Mouse (Mus musculus): ENCODE measurements around the gene Mchr1. TPM values are rescaled to one million over a fixed set of nuclear protein-coding genes. Genes with fewer than 3 reads are reported as not detected.

Gene Mchr1
- polyA plus RNA-seq, 1 experiment: 0.37 TPM

DNA sequence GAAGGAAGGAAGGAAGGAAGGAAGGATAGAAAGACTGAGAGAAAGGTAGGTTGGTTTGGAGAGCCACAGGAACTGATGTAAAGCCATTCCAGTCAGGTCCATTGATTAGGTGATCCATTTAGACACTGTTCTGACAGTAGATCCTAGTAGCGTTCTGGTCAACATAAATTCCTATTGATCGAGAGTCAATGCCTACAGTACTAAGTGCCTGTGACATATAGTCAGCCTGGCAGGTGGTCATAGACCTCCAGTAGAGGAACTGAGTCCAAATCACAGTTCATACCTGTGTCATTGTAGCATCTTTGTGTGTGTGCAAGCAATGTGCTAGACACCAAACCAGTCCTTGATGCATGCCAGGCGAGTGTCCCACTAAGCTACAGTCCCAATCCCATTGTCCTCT is 7.0 kb upstream of the Mchr1 start:
- Histone ChIP-seq H3K27me3 (ENCODE audit: control insufficient read depth, insufficient read depth, low read length) (no peaks in the 10 kb centered on the region), H3K4me1 (ENCODE audit: control insufficient read depth, insufficient read depth, low read length) (no peaks in the 10 kb centered on the region), H3K36me3 (ENCODE audit: control insufficient read depth, insufficient read depth, low read length) (no peaks in the 10 kb centered on the region), H3K4me3 (ENCODE audit: control insufficient read depth, low read depth, low read length) (no peak overlapping the region), H3K27ac (ENCODE audit: control insufficient read depth, insufficient read depth, low read depth, low read length) (no peak overlapping the region)
- TF ChIP-seq POLR2A (IDR thresholded peaks at IDR 0.05; ENCODE audit: control insufficient read depth, low read depth, low read length) (no peak), CTCF (IDR thresholded peaks at IDR 0.05; ENCODE audit: control insufficient read depth, insufficient read depth, insufficient replicate concordance, low read depth, low read length) (no peak)

DNA sequence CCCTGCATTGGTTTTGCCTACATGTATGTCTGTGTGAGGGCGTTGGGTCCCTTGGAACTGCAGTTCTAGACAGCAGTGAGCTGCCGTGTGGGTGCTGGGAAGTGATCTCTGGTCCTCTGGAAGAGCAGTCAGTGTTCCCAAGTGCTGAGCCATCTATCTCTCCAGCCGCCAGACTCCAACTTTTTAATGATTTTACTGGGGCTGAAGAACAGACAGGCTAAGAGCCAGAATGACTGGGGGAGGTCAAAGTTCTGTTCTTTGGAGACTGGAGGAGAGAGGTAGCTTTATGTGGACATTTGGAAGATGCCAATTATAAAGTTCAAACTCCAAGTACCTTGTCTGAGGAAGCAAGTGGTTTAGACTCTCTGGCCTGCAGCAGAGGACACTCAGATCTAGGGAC is 5.5 kb upstream of the Mchr1 start:
- Histone ChIP-seq H3K4me3 (ENCODE audit: control insufficient read depth, low read depth, low read length) (no peak overlapping the region), H3K36me3 (ENCODE audit: control insufficient read depth, insufficient read depth, low read length) (no peaks in the 10 kb centered on the region), H3K27ac (ENCODE audit: control insufficient read depth, insufficient read depth, low read depth, low read length) (no peak overlapping the region), H3K27me3 (ENCODE audit: control insufficient read depth, insufficient read depth, low read length) (no peaks in the 10 kb centered on the region), H3K4me1 (ENCODE audit: control insufficient read depth, insufficient read depth, low read length) (no peaks in the 10 kb centered on the region)
- no peak for TF ChIP-seq POLR2A (IDR thresholded peaks at IDR 0.05; ENCODE audit: control insufficient read depth, low read depth, low read length)
- TF ChIP-seq CTCF (IDR thresholded peaks at IDR 0.05; ENCODE audit: control insufficient read depth, insufficient read depth, insufficient replicate concordance, low read depth, low read length): no peak

DNA sequence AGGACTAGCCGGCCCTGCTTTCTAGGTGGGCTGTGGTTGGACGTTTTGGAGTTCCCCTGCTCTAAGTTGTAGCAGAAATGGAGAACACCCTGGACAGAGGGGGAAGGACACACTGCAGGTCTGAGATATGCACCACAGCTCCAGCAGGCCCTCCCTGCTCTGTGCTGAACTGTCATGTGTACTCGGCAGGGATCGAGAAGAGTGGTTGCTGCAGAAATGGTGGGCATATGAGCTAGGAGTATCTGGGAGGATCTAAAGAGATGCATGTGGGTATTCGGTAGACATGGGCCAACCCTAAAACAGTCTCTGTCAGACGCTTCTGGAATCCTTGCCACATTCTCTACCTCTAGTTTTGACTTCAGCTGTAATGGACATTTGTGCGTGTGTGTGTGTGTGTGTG is 4.0 kb upstream of the Mchr1 start:
- no peak overlapping the region for H3K4me3 ChIP-seq (ENCODE audit: control insufficient read depth, low read depth, low read length)
- H3K27ac ChIP-seq (ENCODE audit: control insufficient read depth, insufficient read depth, low read depth, low read length): no peak overlapping the region
- peaks cover 9% of the 10 kb centered on the region for H3K4me1 ChIP-seq (ENCODE audit: control insufficient read depth, insufficient read depth, low read length)
- no peaks in the 10 kb centered on the region for H3K36me3 ChIP-seq (ENCODE audit: control insufficient read depth, insufficient read depth, low read length)
- H3K27me3 ChIP-seq (ENCODE audit: control insufficient read depth, insufficient read depth, low read length): no peaks in the 10 kb centered on the region
- TF ChIP-seq CTCF (IDR thresholded peaks at IDR 0.05; ENCODE audit: control insufficient read depth, insufficient read depth, insufficient replicate concordance, low read depth, low read length): no peak
- no peak for TF ChIP-seq POLR2A (IDR thresholded peaks at IDR 0.05; ENCODE audit: control insufficient read depth, low read depth, low read length)

DNA sequence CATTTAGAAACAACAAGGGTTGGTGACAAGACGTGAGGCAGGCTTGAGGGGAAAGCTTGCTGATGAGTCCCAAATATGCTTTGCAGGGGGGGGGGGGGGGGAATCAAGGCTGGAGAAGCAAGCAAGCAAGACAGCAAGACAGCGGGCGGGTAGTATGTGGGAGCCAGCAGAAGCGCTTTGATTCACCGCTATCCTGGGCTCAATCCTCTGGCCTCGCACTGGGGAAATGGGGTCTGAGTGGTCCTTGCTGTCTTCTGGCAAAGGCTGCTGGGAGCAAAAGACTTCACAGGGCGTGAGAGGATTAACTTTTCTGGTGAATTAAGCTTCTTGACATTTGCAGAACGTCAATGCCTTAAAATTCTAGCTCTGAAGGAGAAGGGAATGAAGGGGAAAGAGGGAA is 763 bp downstream of the Mchr1 start:
- no peaks in the 10 kb centered on the region for H3K27me3 ChIP-seq (ENCODE audit: control insufficient read depth, insufficient read depth, low read length)
- H3K36me3 ChIP-seq (ENCODE audit: control insufficient read depth, insufficient read depth, low read length): no peaks in the 10 kb centered on the region
- no peak for TF ChIP-seq POLR2A (IDR thresholded peaks at IDR 0.05; ENCODE audit: control insufficient read depth, low read depth, low read length)
- no peak for TF ChIP-seq CTCF (IDR thresholded peaks at IDR 0.05; ENCODE audit: control insufficient read depth, insufficient read depth, insufficient replicate concordance, low read depth, low read length)
- H3K4me3 ChIP-seq (ENCODE audit: control insufficient read depth, low read depth, low read length): no peak overlapping the region
- no peak overlapping the region for H3K27ac ChIP-seq (ENCODE audit: control insufficient read depth, insufficient read depth, low read depth, low read length)
- peaks cover 11% of the 10 kb centered on the region for H3K4me1 ChIP-seq (ENCODE audit: control insufficient read depth, insufficient read depth, low read length)

DNA sequence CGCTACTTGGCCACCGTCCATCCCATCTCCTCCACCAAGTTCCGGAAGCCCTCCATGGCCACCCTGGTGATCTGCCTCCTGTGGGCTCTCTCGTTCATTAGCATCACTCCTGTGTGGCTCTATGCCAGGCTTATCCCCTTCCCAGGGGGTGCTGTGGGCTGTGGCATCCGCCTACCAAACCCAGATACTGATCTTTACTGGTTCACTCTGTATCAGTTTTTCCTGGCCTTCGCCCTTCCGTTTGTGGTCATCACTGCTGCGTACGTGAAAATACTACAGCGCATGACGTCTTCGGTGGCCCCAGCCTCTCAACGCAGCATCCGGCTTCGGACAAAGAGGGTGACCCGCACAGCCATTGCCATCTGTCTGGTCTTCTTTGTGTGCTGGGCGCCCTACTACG is 2.2 kb downstream of the Mchr1 start:
- Histone ChIP-seq H3K27me3 (ENCODE audit: control insufficient read depth, insufficient read depth, low read length) (no peaks in the 10 kb centered on the region), H3K4me1 (ENCODE audit: control insufficient read depth, insufficient read depth, low read length) (peaks cover 11% of the 10 kb centered on the region), H3K36me3 (ENCODE audit: control insufficient read depth, insufficient read depth, low read length) (no peaks in the 10 kb centered on the region), H3K4me3 (ENCODE audit: control insufficient read depth, low read depth, low read length) (no peak overlapping the region), H3K27ac (ENCODE audit: control insufficient read depth, insufficient read depth, low read depth, low read length) (no peak overlapping the region)
- no peak for TF ChIP-seq CTCF (IDR thresholded peaks at IDR 0.05; ENCODE audit: control insufficient read depth, insufficient read depth, insufficient replicate concordance, low read depth, low read length)
- TF ChIP-seq POLR2A (IDR thresholded peaks at IDR 0.05; ENCODE audit: control insufficient read depth, low read depth, low read length): no peak

DNA sequence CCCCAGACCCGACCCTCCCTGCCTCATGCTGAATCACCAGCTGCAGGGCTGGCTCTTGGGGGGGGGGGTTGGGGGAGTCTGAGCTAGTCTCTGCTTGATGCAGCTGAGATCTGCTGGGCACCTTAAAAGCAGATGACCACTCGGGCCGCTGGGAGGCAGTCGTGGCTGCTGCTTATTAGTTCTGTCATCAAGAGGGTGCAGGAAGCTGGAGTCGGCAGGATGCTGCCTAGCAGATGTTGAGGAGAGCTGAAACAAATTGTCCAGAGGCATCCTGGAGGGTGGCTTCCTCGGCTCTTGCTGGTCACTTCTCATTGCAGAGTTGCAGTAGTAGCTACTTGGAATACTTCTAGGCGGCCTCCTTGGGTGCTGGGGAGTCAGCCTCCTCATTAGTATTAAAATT is 4.0 kb downstream of the Mchr1 start:
- TF ChIP-seq POLR2A (IDR thresholded peaks at IDR 0.05; ENCODE audit: control insufficient read depth, low read depth, low read length) (no peak), CTCF (IDR thresholded peaks at IDR 0.05; ENCODE audit: control insufficient read depth, insufficient read depth, insufficient replicate concordance, low read depth, low read length) (peak; percentile 44; the same call in 1 of the 2 replicates)
- Histone ChIP-seq H3K4me3 (ENCODE audit: control insufficient read depth, low read depth, low read length) (no peak overlapping the region), H3K4me1 (ENCODE audit: control insufficient read depth, insufficient read depth, low read length) (peaks cover 11% of the 10 kb centered on the region), H3K27ac (ENCODE audit: control insufficient read depth, insufficient read depth, low read depth, low read length) (no peak overlapping the region), H3K36me3 (ENCODE audit: control insufficient read depth, insufficient read depth, low read length) (no peaks in the 10 kb centered on the region), H3K27me3 (ENCODE audit: control insufficient read depth, insufficient read depth, low read length) (no peaks in the 10 kb centered on the region)

DNA sequence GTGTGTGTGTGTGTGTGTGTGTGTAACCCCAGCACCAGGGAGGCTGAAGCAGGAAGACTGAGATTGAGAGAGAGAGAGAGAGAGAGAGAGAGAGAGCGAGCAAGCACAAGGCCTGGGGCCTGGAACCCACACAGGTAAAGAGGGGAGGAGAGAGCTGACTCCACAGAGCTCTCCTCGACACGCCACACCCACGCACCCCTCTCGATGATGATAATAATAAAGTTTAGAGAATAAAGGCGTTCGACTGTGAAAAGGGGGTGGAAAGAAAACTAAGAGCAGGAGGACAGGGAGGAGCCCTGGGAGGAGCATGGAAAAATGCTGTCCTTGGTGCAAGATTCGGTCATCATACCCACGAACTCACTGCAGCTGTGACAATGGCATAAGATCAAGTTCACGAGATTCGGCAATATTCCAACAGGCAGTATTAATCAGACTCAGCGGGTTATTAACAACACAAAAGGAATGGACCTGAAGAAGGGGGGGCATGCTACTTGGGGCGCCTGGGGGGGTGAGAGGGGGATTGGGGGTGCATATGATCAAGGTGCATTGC is 4.6 kb downstream of the Mchr1 start:
- no peaks in the 10 kb centered on the region for H3K27me3 ChIP-seq (ENCODE audit: control insufficient read depth, insufficient read depth, low read length)
- H3K27ac ChIP-seq (ENCODE audit: control insufficient read depth, insufficient read depth, low read depth, low read length): no peak overlapping the region
- peaks cover 11% of the 10 kb centered on the region for H3K4me1 ChIP-seq (ENCODE audit: control insufficient read depth, insufficient read depth, low read length)
- no peak overlapping the region for H3K4me3 ChIP-seq (ENCODE audit: control insufficient read depth, low read depth, low read length)
- TF ChIP-seq POLR2A (IDR thresholded peaks at IDR 0.05; ENCODE audit: control insufficient read depth, low read depth, low read length) (no peak), CTCF (IDR thresholded peaks at IDR 0.05; ENCODE audit: control insufficient read depth, insufficient read depth, insufficient replicate concordance, low read depth, low read length) (no peak)
- H3K36me3 ChIP-seq (ENCODE audit: control insufficient read depth, insufficient read depth, low read length): no peaks in the 10 kb centered on the region

DNA sequence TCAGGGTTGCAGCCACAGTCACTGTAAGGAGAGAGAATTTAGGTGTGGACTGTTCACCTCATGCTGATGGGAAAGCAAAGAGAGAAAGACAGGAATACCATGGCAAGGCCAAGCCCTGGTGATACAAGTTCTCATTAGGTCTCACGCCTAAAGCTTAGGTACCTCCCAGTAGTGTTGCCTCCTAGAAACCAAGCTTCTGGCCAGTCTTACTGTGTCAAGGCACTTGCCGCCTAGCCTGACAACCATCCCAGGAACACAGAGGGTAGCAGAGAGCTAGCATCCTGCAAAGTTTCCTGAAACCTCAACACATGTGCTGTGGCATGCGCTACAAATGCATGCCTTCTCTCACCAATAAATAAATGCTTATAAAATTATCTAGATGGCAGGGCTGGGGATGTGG is 11.6 kb downstream of the Mchr1 start:
- Histone ChIP-seq H3K4me3 (ENCODE audit: control insufficient read depth, low read depth, low read length) (peak overlapping the region; percentile 37), H3K27ac (ENCODE audit: control insufficient read depth, insufficient read depth, low read depth, low read length) (0 out of 2 replicates have a peak overlapping the region, but pooled peaks have one; percentile 23)

More for the DNA sequence above, 11.6 kb downstream of the Mchr1 start:
- Histone ChIP-seq H3K36me3 (ENCODE audit: control insufficient read depth, insufficient read depth, low read length) (no peaks in the 10 kb centered on the region), H3K27me3 (ENCODE audit: control insufficient read depth, insufficient read depth, low read length) (no peaks in the 10 kb centered on the region), H3K4me1 (ENCODE audit: control insufficient read depth, insufficient read depth, low read length) (peaks cover 5% of the 10 kb centered on the region)
- no peak for TF ChIP-seq POLR2A (IDR thresholded peaks at IDR 0.05; ENCODE audit: control insufficient read depth, low read depth, low read length)
- no peak for TF ChIP-seq CTCF (IDR thresholded peaks at IDR 0.05; ENCODE audit: control insufficient read depth, insufficient read depth, insufficient replicate concordance, low read depth, low read length)
